Mouse (Mus musculus): ENCODE measurements at regions not wholly inside any gene's neighbourhood (a gene's known extent, or its start where the extent isn't known, plus 50 kb on each side); places are given as distances from the start of the nearest gene placed in this dataset.

GRCm38 (mm10) chr1:30540088-30540698, 333.5 kb downstream of the Phf3 start:
- Histone ChIP-seq H3K27me3 (replicated peaks) (no peaks in the 10 kb centered on the region), H3K36me3 (replicated peaks in 1 of 2; ENCODE audit: control insufficient read depth in 1 of 2, insufficient read depth in 1 of 2, low read length in 1 of 2) (no peaks in the 10 kb centered on the region), H3K4me2 (ENCODE audit: insufficient read depth, low read depth, poor library complexity, severe bottlenecking) (no peak overlapping the region), H3K9me3 (replicated peaks; ENCODE audit: low read length) (peaks cover 2% of the 10 kb centered on the region), H3K4me1 (ENCODE audit: control insufficient read depth in 1 of 2, insufficient read depth in 2 of 2) (no peaks in the 10 kb centered on the region), H3K27ac (ENCODE audit: insufficient read depth, low read depth) (no peak overlapping the region), H3K4me3 (replicated peaks in 1 of 3; ENCODE audit: low read depth in 2 of 3, low read length in 2 of 3, poor library complexity in 1 of 3) (no peak overlapping the region), H3K9ac (ENCODE audit: insufficient read depth, low read depth) (no peak overlapping the region), H3K79me2 (replicated peaks; ENCODE audit: control insufficient read depth, extremely low read depth, insufficient read depth, poor library complexity, severe bottlenecking) (no peaks in the 10 kb centered on the region)
- DNase-seq (ENCODE audit: extremely low read depth): no peak
- dilution Hi-C loops (cut with MboI; ENCODE audit: extremely low pct_ligation_motif_present, extremely low pct_unique_long_range_greater_than_20kb, low sequenced_read_pairs) (no loop called here), in situ Hi-C loops (cut with MboI; ENCODE audit: low pct_ligation_motif_present, low pct_unique_long_range_greater_than_20kb, low sequenced_read_pairs) (no loop called here)
- TF ChIP-seq BHLHE40 (IDR thresholded peaks at IDR 0.05; ENCODE audit: low read depth, low read length): no peak
- TF ChIP-seq ELF1 (IDR thresholded peaks at IDR 0.05; ENCODE audit: low read depth, low read length): no peak
- TF ChIP-seq ZKSCAN1 (IDR thresholded peaks at IDR 0.05; ENCODE audit: borderline replicate concordance, low read depth, low read length): no peak
- TF ChIP-seq MAZ (IDR thresholded peaks at IDR 0.05; ENCODE audit: low read depth, low read length): no peak
- no peak for TF ChIP-seq ZC3H11A (IDR thresholded peaks at IDR 0.05; ENCODE audit: low read depth, low read length)
- TF ChIP-seq HCFC1 (IDR thresholded peaks at IDR 0.05; ENCODE audit: low read depth, low read length): no peak
- TF ChIP-seq MAFK (IDR thresholded peaks at IDR 0.05; ENCODE audit: insufficient replicate concordance, low read length): no peak
- TF ChIP-seq JUND (conservative IDR thresholded peaks at IDR 0.05; ENCODE audit: low read depth, low read length): no peak
- no peak for TF ChIP-seq EP300 (IDR thresholded peaks at IDR 0.05; ENCODE audit: low read length)
- TF ChIP-seq MXI1 (IDR thresholded peaks at IDR 0.05; ENCODE audit: low read depth, low read length): no peak
- no peak for TF ChIP-seq IRF4 (IDR thresholded peaks at IDR 0.05; ENCODE audit: low read depth, low read length)
- TF ChIP-seq CHD1 (IDR thresholded peaks at IDR 0.05; ENCODE audit: low read depth, low read length): no peak

- H3K27me3 ChIP-seq (replicated peaks): no peaks in the 10 kb centered on the region
- H3K9me3 ChIP-seq (replicated peaks; ENCODE audit: low read length): peaks cover 6% of the 10 kb centered on the region
- no peak overlapping the region for H3K9ac ChIP-seq (ENCODE audit: insufficient read depth, low read depth)
- in situ Hi-C loops (cut with MboI; ENCODE audit: low pct_ligation_motif_present, low pct_unique_long_range_greater_than_20kb, low sequenced_read_pairs): no loop called here
- H3K36me3 ChIP-seq (replicated peaks in 1 of 2; ENCODE audit: control insufficient read depth in 1 of 2, insufficient read depth in 1 of 2, low read length in 1 of 2): no peaks in the 10 kb centered on the region
- dilution Hi-C loops (cut with MboI; ENCODE audit: extremely low pct_ligation_motif_present, extremely low pct_unique_long_range_greater_than_20kb, low sequenced_read_pairs): no loop called here
- no peaks in the 10 kb centered on the region for H3K4me1 ChIP-seq (ENCODE audit: control insufficient read depth in 1 of 2, insufficient read depth in 2 of 2)
- no peak for TF ChIP-seq UBTF (IDR thresholded peaks at IDR 0.05; ENCODE audit: low read depth, low read length)
- TF ChIP-seq ZNF384 (IDR thresholded peaks at IDR 0.05; ENCODE audit: low read depth, low read length): no peak
- TF ChIP-seq CHD1 (IDR thresholded peaks at IDR 0.05; ENCODE audit: low read depth, low read length): no peak
- no peak for TF ChIP-seq RCOR1 (conservative IDR thresholded peaks at IDR 0.05; ENCODE audit: low read depth, low read length)
- TF ChIP-seq GABPA (IDR thresholded peaks at IDR 0.05; ENCODE audit: insufficient replicate concordance, low read depth, low read length): no peak
- no peak for TF ChIP-seq BHLHE40 (IDR thresholded peaks at IDR 0.05; ENCODE audit: low read depth, low read length)
- no peak for TF ChIP-seq EP300 (IDR thresholded peaks at IDR 0.05; ENCODE audit: low read length)
- TF ChIP-seq E2F4 (IDR thresholded peaks at IDR 0.05; ENCODE audit: insufficient replicate concordance, low read depth, low read length): no peak
- no peak for TF ChIP-seq TBP (conservative IDR thresholded peaks at IDR 0.05; ENCODE audit: low read depth, low read length)
- TF ChIP-seq ZKSCAN1 (IDR thresholded peaks at IDR 0.05; ENCODE audit: borderline replicate concordance, low read depth, low read length): no peak
- TF ChIP-seq HCFC1 (IDR thresholded peaks at IDR 0.05; ENCODE audit: low read depth, low read length): no peak
- TF ChIP-seq CHD2 (IDR thresholded peaks at IDR 0.05; ENCODE audit: low read length): no peak
- TF ChIP-seq JUN (IDR thresholded peaks at IDR 0.05; ENCODE audit: insufficient read depth, low read depth, low read length): no peak
- no peak for TF ChIP-seq MEF2A (IDR thresholded peaks at IDR 0.05; ENCODE audit: borderline replicate concordance, low read depth, low read length)
- TF ChIP-seq RAD21 (IDR thresholded peaks at IDR 0.05; ENCODE audit: low read depth, low read length): no peak
- no peak for TF ChIP-seq USF2 (conservative IDR thresholded peaks at IDR 0.05; ENCODE audit: low read depth, low read length)
- no peak for TF ChIP-seq MAX (IDR thresholded peaks at IDR 0.05; ENCODE audit: low read length)
- no peak for TF ChIP-seq POLR2A (IDR thresholded peaks at IDR 0.05; ENCODE audit: low read depth, low read length)
- no peak for DNase-seq (ENCODE audit: extremely low read depth)
- no peak overlapping the region for H3K4me3 ChIP-seq (replicated peaks in 1 of 3; ENCODE audit: low read depth in 2 of 3, low read length in 2 of 3, poor library complexity in 1 of 3)
- H3K27ac ChIP-seq (ENCODE audit: insufficient read depth, low read depth): no peak overlapping the region
- no peaks in the 10 kb centered on the region for H3K79me2 ChIP-seq (replicated peaks; ENCODE audit: control insufficient read depth, extremely low read depth, insufficient read depth, poor library complexity, severe bottlenecking)
- no peak overlapping the region for H3K4me2 ChIP-seq (ENCODE audit: insufficient read depth, low read depth, poor library complexity, severe bottlenecking)
Observed at GRCm38 (mm10) chr1:30536989-30537975, 336.4 kb downstream of the Phf3 start.
